Mouse (Mus musculus) cortical plate, adult 2 months (tissue): ENCODE measurements around the gene Wwp2.

Source experiments
- CTCF ChIP-seq: fragments of 200-500 bp; IDR thresholded peaks from 2 replicates; pipeline ENCODE4 v1.5.1; 2011; ENCODE audit warnings: mild to moderate bottlenecking, control low read depth, low read length; ENCODE audit not compliant: insufficient read depth; ENCODE audit errors: extremely low read depth
- POLR2A ChIP-seq: fragments of 200-500 bp; IDR thresholded peaks from 2 replicates; pipeline ENCODE4 v1.6.1; 2011; ENCODE audit warnings: mild to moderate bottlenecking, low read length, control low read depth; ENCODE audit not compliant: insufficient read depth; ENCODE audit errors: extremely low read depth

DNA sequence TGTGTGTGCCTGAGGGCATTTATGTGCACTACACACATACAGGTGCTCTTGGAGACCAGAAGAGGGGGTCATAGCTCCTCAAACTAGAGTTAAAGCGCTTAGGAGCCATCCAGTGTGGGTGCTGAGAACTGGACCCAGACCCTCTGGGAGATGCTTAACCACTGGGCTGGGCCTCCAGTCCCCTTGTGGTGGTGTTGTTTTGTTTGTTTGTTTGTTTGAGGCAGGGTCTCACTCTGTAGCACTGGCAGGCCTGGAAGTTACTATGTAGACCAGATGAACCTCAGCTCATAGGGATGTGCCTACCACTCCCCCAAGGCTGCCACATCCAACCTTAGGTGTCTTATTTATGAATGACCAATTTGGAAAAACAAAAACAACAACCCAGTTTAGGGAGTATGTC is 70.9 kb downstream of the Wwp2 start:
- TF ChIP-seq CTCF, result no peak
- TF ChIP-seq POLR2A, result no peak
